Mouse (Mus musculus): Measurements from ENCODE around the gene Gper1.

DNA sequence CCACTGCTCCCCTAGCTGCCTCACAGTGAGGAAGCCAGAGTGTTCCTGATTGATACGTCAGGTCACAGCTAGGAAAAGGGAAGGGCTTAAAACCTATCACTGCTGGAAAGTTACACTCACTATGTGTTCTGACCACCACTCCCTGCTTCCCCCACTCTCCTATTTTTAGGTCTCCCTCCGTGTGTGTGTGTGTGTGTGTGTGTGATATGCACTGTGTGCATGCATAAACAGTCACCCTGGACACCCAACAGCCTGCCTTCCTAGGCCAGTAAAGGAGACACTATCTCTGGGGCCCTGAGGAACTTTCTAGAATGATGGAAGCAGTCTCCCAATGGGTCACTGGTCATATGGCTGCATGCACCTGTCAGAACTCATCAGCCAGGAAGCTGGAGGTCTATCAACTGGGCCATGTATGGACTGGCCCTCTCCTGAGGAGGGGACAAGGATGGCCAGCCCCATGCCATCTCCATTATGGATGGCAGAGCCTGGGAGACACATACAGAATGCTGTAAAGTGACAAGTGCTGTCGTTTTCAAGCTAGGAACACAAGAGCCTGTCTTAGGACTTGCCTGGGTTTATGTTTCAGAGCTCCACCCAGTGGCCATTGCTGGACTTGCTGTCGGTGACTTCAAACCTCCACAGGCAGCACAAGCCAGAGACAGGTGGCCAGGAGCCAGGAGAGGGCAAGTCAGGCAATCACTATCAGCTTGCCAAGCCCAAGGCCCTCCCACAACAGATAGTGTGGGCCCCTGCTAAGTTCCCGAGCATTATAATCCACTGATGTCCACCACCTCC is 24.8 kb upstream of the Gper1 start:
- TF ChIP-seq GATA1 (IDR thresholded peaks at IDR 0.05; ENCODE audit: borderline replicate concordance, low read length) (no peak), FLI1 (IDR thresholded peaks at IDR 0.05; ENCODE audit: low read length) (no peak)
